Mouse (Mus musculus): ENCODE results near the gene Lgals3bp.

GRCm38 (mm10) chr11:118362971-118363518 lies 38.8 kb downstream of the Lgals3bp start:
- TF ChIP-seq EP300 (IDR thresholded peaks at IDR 0.05) = peak; percentile 9; the same call in 1 of the 2 replicates
- TF ChIP-seq CTCF (IDR thresholded peaks at IDR 0.05) = 0 out of 2 replicates have a peak, but pooled peaks have one; percentile 8

Measured in lung, postnatal 0 days (tissue).